Mouse (Mus musculus) layer of hippocampus, postnatal 10 days (tissue): ENCODE data around the gene Ms4a7. TPM values are rescaled to one million over a fixed set of nuclear protein-coding genes. Genes with fewer than 3 reads are reported as not detected.
A peak's percentile ranks its signal among the peaks of the same experiment; 100 is the strongest.
"Not testable (repeated sequence)": the region's sequence is repeated elsewhere in the genome, so short reads cannot be mapped to it uniquely, and the experiment has no call there.

Source experiments
- DNase-seq, 2 experiments: peaks; one replicate each; pipeline ENCODE4 v3.0.0; 2021; ENCODE audit warnings: low spot score in 2 of 2
- long read RNA-seq: library from polyadenylated mRNA; stranded (forward); transcript quantifications from one replicate; pipeline ENCODE4 v2.0.0, GENCODE M21; 2023
- total RNA-seq, 2 experiments: library from RNA; stranded (reverse); gene quantifications; 2 replicates each; pipeline ENCODE4 v1.2.3; 2021

Ms4a7 gene
- not detected for total RNA-seq
- long read RNA-seq, result 0 reads

- DNase-seq, result no peak
Observed at GRCm38 (mm10) chr19:11335932-11336331, at the start of gene Ms4a7. Gene Ms4a7, minus strand, starts transcription at chr19:11336146.

DNA sequence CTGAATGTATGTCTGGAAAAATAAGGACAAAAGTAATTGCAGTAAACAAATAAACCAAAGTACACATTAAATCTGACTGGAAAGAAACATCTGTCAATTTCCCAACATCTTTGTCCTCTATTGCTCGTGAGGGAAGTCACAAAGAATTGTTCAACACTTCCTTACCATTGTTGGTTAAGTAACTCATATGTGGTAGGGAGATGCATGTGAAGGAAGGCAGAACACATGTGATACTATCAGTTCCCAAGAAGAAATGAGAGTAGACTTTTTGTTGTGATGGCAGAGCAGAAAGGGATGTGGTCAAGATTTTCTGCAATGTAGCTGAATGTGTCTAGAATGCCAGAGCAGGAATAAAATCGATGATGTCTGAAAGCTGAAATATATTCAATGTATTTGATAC is 40.5 kb upstream of the Ms4a7 start:
- DNase-seq, result no peak

DNA sequence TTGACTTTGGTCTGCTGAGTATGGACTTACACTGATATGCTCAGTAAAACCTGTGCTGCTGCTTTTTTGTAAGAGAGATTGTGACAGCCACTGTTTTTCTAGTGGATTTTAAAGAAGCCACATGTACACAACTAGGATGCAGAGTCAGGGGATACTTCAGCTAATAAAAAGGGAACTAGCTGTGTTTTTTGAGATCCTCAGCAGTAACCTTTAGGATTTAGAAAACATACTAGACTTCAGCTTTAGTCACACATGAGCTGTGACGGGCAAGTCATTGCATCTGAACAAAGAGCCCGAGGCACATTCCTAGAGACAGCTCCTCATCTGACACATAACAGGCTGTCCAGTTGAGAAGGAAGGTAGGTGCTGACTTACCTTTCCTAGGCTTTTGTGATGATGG is 39.3 kb upstream of the Ms4a7 start, which contains the start of gene Ms4a4a:
Ms4a4a (plus strand) TSS at position 251 of the 400 bp plus-strand sequence.
- DNase-seq, result no peak

DNA sequence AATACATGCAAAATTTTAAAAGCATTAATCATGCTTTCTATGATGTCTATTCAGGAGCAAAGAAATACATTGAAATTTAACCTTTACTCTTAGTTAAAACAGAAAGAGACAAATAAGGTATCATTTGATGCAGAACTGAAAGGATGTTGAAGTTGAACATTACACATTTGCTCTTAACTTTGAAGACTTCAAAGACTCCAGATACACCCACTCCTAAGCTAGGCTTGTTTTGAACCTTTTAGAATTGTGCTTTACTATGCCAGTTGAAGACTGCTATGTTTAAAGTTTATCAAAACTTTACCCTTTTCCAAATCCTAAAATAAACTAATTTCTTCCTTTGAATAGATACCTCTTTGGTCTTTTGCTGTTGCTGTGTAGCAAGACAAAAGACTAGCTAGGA is 35.2 kb upstream of the Ms4a7 start:
- DNase-seq, result no peak

DNA sequence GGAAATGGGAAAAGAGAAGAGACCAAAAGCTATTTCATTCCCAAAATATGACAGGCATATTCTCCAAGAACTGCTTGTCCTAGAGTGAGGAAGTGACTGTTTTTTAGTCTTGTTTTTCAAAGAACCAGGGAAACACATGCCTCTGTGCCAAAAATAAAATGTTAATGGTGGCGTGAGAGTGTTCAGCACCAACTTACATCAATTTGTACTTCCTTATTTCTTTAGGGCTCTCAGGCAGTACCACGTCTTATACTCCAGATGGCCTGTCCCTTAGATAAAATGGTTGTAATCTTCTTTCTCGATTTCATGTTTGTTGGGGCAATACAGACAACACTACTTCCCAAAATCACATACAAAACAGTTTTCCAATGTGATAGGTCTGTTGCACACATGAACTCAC is 32.4 kb upstream of the Ms4a7 start:
- no peak for DNase-seq

DNA sequence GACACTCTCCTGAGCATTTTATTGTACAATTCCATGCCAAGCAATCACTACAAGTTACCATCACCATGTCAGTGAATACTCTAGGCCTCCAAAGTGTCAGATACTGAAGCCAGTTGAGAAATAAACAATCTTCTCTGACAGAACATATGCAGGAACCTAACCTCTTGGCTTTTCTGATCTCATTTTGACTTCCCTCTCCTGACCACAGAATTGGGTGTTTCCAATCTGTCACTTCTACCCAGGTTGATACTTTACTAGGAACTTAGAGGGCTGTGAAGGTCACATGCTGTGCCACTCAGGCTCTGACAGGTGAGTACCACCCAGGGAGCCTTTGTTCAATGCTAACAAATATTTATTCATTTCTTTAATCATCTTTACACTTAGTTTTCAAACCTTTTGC is 26.1 kb upstream of the Ms4a7 start:
- DNase-seq, result no peak

GRCm38 (mm10) chr19:11360106-11360505 is 24.2 kb upstream of the Ms4a7 start:
- DNase-seq, result peak in 1 of 2 experiments; percentile 24

DNA sequence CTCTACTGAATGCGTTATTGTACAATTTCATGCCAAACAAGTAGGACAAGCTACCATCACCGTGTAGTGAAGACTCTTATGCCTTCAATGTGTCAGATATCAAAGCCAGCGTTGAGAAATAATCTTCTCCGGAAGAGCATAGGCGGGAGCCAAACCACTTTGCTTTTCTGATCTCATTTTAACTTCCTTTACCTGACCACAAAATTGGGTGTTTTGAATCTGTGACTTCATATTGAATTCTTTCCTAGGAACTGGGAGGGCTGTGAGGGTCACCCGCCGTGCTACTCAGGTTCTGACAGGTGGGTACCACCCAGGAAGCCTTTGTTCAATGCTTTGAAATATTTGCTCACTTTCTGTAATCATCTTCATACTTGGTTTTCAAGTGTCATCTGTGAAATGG is 19.8 kb upstream of the Ms4a7 start:
- no peak for DNase-seq

- no peak for DNase-seq
Observed at GRCm38 (mm10) chr19:11351878-11352277, 15.9 kb upstream of the Ms4a7 start.

DNA sequence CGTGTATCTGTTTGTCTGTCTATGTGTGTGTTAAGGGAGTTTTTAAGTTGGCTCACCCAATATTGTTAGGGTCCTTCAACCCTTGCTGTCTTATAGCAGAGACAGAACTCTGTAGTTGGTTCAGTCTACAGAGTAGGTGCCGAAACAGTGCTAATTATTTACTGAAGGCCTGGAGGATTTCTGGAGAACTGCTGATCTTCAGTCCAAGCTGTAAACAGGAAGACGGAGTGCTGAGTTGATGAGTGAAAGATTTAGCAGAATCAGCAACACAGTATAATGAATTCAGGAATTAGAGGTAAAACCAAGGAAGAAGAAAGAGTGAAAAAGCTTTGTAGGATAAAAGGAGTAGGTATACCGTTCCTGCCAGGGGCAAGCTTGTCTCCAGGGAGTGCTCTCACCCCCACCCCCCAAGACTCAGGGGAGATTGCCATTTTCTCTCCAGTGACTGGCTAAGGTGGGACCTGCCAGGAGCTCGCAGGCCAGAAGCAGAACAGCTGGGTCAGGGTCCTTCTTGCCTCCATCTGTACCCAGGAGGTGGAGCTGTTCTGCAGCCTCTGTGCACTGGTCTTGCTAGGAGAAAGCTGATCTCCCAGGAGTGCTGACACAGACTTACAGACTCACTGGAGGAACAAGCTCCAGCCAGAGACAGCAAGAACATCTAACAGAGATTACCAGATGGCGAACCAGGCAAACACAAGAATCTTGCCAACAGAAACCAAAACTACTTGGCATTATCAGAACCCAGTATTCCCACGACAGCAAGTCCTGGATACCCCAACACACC is 13.9 kb upstream of the Ms4a7 start:
- DNase-seq, result peak; percentile 7 to 12

- DNase-seq, result no peak
Observed at GRCm38 (mm10) chr19:11343992-11344391, 8.0 kb upstream of the Ms4a7 start.

- DNase-seq, result no peak
Observed at GRCm38 (mm10) chr19:11343147-11343546, 7.2 kb upstream of the Ms4a7 start.

DNA sequence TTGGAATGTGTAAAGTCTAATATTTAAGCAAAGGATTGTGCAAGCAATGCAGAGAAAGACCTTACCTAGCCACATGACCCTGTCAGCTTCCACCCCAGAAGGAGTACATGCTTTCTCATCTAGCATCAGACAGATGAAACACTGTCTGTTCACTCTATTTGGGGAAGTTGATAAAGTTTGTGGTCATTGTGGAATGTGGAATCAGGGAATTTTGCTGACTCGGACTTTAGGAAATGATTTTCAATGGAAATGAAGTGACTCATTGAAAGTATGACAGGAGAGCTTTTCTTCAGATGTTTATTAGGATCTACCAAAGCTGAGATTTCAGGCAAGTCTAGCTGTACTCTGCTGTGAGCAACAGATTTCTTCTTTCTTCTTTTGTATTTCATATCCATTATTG is 14.8 kb downstream of the Ms4a7 start:
- DNase-seq, result no peak

DNA sequence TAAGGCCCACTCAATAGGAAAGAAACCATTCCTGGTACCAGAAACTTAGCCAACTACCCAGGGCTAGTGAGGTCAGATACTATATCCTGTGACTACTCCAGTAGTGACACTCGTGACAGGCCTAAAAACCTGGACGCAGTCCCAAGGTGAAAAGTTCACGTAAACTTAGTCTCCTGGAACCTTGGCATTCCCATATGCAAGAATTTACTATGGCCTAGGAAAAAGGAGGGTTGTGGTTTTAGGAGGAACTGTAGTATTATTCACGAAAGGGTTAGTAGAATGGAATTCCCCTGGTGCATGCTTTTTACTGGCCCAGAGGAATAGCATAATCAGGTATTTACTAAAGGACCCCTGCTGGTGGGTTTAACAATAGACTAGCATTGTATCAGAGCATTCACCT is 19.2 kb downstream of the Ms4a7 start:
- no peak for DNase-seq

GRCm38 (mm10) chr19:11314354-11314753 is 21.6 kb downstream of the Ms4a7 start, which contains the start of gene Ms4a14:
Gene Ms4a14, minus strand, starts transcription at chr19:11314454.
- DNase-seq, result no peak

GRCm38 (mm10) chr19:11308888-11309287 is 27.1 kb downstream of the Ms4a7 start:
- DNase-seq, result no peak

GRCm38 (mm10) chr19:11299529-11299928 is 36.4 kb downstream of the Ms4a7 start:
- not testable (repeated sequence) for DNase-seq

DNA sequence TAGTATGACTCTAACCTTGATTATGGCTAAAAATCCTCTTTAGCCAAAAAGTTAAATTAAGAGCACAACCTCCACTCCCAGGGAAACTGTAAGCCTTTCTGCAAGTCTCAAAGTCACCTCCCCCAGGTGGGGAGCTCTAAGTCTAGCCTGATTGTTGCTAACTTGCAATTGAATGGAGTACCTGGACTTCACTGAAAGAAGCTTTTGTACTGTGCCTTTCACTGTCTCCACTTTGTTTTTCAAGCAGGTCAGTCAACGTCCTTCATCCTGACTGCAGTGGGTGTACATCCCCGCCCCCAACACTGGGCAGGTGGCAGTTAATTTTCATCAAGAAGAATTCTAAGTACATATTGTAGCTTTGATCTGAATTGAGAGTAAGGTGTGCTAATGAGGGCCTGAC is 37.0 kb downstream of the Ms4a7 start:
- no peak for DNase-seq

DNA sequence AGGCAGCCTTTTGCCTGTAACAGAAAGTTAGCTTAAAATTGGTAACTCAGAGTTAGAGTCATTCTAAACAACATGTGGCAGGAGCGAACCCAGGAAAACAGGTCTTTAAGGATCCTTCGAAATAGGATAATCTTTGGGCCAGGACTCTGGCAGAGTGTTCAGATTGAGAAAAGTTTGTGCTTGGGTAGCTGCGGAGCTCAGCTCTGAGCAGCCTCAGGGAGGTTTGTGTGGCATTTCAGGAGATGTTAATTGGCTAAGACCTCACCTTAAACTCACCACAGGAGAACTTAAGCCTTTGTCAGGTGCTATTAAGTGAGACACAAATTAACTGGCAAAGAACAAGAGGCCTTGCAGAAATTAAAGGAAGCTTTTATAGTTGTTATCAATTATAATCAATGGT is 42.3 kb downstream of the Ms4a7 start:
- not testable (repeated sequence) for DNase-seq

GRCm38 (mm10) chr19:11292990-11293389 is 43.0 kb downstream of the Ms4a7 start:
- peak in 1 of 2 experiments; percentile 3 for DNase-seq

GRCm38 (mm10) chr19:11283773-11284172 is 52.2 kb downstream of the Ms4a7 start, which contains the start of gene Ms4a5:
Gene Ms4a5, minus strand, starts transcription at chr19:11283873.
- no peak for DNase-seq

DNA sequence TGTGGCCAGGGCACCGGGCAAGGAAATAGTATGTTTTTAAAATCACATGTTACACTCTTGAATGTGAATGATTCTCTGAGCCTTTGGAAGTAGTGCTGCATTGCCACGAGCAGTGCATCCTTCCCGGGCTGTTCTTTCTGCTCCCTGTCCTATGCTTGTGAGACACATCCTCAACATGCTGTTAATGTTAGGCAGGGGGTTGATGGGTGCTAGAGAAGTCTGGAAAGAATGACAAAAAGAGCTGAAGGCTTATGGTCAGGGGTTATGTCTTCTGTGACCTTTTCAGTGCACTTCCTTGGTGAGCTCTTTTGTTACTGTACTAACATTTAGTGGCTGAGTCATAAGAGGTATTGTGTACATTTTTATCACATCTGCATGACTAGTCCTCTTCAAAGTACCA is 55.7 kb downstream of the Ms4a7 start:
- DNase-seq, result no peak

DNA sequence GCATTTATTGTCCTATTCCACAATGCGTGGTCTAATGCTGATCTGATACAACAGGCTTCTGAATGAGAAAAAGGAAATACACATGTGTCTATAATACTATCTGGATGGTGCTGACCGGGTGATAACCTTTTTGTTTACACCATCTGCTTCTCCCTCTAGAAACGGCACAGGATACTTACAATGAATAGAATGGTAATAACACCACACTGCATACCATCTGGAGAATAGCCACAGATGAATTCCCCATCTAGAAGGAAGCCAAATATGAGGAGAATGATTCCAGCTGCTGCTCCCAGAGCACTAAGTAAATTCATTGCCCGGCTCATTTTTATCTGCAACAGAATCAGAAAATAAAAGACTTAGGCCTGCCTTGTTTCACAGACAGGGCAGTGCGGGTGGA is 59.5 kb downstream of the Ms4a7 start:
- DNase-seq, result no peak
